Mouse (Mus musculus): ENCODE data around the gene Bloc1s6. TPM values are rescaled to one million over a fixed set of nuclear protein-coding genes. Genes with fewer than 3 reads are reported as not detected.

The Bloc1s6 gene
- total RNA-seq, 2 experiments from 2014 or later, result 14.5 to 20.6 TPM

- intact Hi-C loops (cut with DNase I), result no loop called here
- no peak for DNase-seq
- Histone ChIP-seq H3K4me3 (no peak overlapping the region), H3K27ac (no peak overlapping the region)
- no peak for TF ChIP-seq CTCF (IDR thresholded peaks at IDR 0.05)
Observed at GRCm38 (mm10) chr2:122716301-122716842, 21.9 kb upstream of the Bloc1s6 start.

DNA sequence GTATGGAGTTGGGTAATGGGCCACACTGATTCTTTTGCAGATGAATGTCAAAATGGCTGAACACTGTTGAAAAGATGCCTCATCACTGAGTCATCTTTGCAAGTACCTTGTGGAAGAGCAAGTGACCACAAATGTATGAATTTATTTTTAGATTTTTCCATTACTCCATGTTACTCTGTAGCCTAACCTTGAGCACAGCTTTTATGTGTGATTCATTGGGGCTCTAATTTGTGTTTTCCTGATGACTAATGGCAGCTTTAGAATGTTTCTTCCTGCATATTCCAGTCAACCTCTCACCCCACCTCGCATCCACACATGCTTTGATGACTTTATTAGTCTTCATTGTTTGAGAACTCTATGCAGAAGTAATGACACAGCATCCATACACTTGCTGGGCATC lies 19.1 kb upstream of the Bloc1s6 start:
- no peak for TF ChIP-seq CTCF (IDR thresholded peaks at IDR 0.05)
- no peak for DNase-seq

GRCm38 (mm10) chr2:122720564-122720963 lies 17.7 kb upstream of the Bloc1s6 start:
- no peak overlapping the region for H3K27ac ChIP-seq
- no peak overlapping the region for H3K4me3 ChIP-seq
- DNase-seq, result no peak
- no peak for TF ChIP-seq CTCF (IDR thresholded peaks at IDR 0.05)
- intact Hi-C loops (cut with DNase I), result no loop called here

More for the DNA sequence above, 19.1 kb upstream of the Bloc1s6 start:
- no peak overlapping the region for H3K4me3 ChIP-seq
- intact Hi-C loops (cut with DNase I), result no loop called here
- H3K27ac ChIP-seq, result no peak overlapping the region

- DNase-seq, result peak; percentile 58
- Histone ChIP-seq H3K27ac (no peak overlapping the region), H3K4me3 (no peak overlapping the region)
- intact Hi-C loops (cut with DNase I), result loop anchor here (1.0 kb wide), 1 partner anchor 27 kb away; no protein-coding TSS in a partner anchor
- peak; percentile 73 for TF ChIP-seq CTCF (IDR thresholded peaks at IDR 0.05)
Observed at GRCm38 (mm10) chr2:122725604-122726003, 12.7 kb upstream of the Bloc1s6 start.

DNA sequence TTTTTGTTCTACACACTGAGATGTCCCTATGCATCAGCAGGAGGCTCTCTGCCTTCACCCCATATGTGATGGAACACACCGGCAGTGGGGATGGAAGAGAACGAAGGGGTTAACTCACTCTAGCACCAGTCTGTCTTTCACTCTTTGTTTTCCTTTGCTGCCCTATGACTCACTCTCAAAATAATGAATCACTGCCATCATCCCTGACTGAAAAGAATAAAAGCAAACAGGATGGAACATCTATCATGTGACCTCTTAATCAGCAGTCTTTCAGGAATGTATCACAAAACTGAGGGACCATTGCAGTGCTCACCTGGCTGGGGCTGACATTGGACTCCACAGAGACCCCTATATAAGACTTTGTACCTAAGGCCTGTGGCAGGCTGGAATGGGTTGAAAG lies 6.8 kb upstream of the Bloc1s6 start:
- H3K4me3 ChIP-seq, result no peak overlapping the region
- no peak for TF ChIP-seq CTCF (IDR thresholded peaks at IDR 0.05)

GRCm38 (mm10) chr2:122739023-122739422 lies 720 bp downstream of the Bloc1s6 start:
- no peak for TF ChIP-seq CTCF (IDR thresholded peaks at IDR 0.05)
- no peak for DNase-seq
- H3K27ac ChIP-seq, result peak overlapping the region; percentile 99
- intact Hi-C loops (cut with DNase I), result loop anchor here (5.0 kb wide), 1 partner anchor 37 kb away; the partner anchor contains the start of gene Slc30a4
- peak overlapping the region; percentile 100 for H3K4me3 ChIP-seq

More for the DNA sequence above, 6.8 kb upstream of the Bloc1s6 start:
- intact Hi-C loops (cut with DNase I), result no loop called here
- DNase-seq, result no peak
- no peak overlapping the region for H3K27ac ChIP-seq

- Histone ChIP-seq H3K27ac (peak overlapping the region; percentile 76), H3K4me3 (peak overlapping the region; percentile 53)
- intact Hi-C loops (cut with DNase I), result no loop called here
- no peak for TF ChIP-seq CTCF (IDR thresholded peaks at IDR 0.05)
- peak; percentile 26 for DNase-seq
Observed at GRCm38 (mm10) chr2:122746461-122746860, 8.2 kb downstream of the Bloc1s6 start.

GRCm38 (mm10) chr2:122753739-122754343 lies 15.5 kb downstream of the Bloc1s6 start:
- Histone ChIP-seq H3K4me3 (no peak overlapping the region), H3K27ac (no peak overlapping the region)
- TF ChIP-seq CTCF (IDR thresholded peaks at IDR 0.05), result no peak; the same call in 1 of the 2 replicates
- intact Hi-C loops (cut with DNase I), result loop anchor here (10.0 kb wide), 2 partner anchors 89 to 119 kb away; partner anchors contain the start of gene AA467197
- DNase-seq, result peak; percentile 51

- Histone ChIP-seq H3K27ac (no peak overlapping the region), H3K4me3 (no peak overlapping the region)
- no peak for TF ChIP-seq CTCF (IDR thresholded peaks at IDR 0.05)
- intact Hi-C loops (cut with DNase I), result loop anchor here (10.0 kb wide), 2 partner anchors 95 to 125 kb away; partner anchors contain the start of gene AA467197
- no peak for DNase-seq
Observed at GRCm38 (mm10) chr2:122759791-122760190, 21.5 kb downstream of the Bloc1s6 start.

GRCm38 (mm10) chr2:122762991-122763390 lies 24.7 kb downstream of the Bloc1s6 start:
- no peak for DNase-seq
- intact Hi-C loops (cut with DNase I), result no loop called here
- peak overlapping the region; percentile 16 for H3K27ac ChIP-seq
- H3K4me3 ChIP-seq, result no peak overlapping the region
- no peak for TF ChIP-seq CTCF (IDR thresholded peaks at IDR 0.05)

DNA sequence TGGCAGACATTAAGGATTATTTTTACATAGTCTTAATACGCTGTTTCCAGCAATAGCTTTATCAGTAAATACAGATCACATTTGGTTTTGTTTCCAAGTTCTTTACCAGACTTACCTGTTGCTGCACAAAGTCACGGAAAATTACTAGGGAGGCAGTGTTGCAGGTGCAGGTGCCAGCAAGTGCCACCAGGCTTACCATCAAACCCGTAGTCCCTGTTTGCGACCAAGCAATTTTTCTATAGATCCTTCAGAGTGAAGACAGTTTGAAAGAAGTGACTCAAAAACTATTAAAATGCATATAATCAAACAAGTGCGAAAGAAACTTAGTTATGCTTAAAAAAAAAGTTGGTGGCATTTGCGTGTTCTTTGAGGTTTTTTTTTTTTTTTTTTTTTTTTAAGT lies 26.2 kb downstream of the Bloc1s6 start:
- H3K27ac ChIP-seq, result peak overlapping the region; percentile 94
- intact Hi-C loops (cut with DNase I), result no loop called here
- no peak for DNase-seq
- no peak for TF ChIP-seq CTCF (IDR thresholded peaks at IDR 0.05)
- H3K4me3 ChIP-seq, result peak overlapping the region; percentile 92

DNA sequence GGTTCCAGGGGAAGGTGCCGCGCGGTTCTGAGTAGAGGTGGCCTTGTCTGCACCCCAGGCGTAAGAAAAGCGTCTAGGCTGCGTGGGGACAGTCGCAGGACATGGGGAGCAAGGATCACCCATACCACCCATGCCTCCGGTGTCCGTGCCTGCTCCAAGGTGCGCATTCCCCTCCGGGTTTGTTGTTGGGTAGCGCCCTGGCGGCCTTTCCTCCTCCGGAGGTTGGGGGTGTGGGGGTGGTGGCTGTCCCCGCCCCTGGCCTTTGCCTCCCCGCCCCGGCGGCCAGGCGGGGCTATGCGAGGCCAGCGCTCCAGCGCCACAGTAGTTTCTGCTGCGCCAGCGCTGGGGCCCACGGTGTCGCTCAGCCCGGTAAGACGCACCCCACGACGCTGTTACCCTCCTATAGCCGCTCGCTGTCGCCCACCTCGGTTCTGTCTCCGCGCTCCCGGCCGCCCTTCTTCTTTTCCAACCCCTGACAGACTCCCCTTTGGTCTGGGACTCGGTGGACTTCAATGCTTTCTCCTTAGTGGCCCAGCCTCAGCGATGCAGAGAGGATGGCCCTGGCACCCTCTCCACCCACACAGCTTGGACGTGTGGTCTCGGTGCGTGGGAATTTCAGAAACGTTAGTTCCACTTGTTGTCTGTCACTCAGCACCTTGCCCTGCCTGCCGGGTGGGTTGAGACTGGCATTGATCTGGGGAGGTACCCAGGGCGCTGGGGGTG lies 26.9 kb downstream of the Bloc1s6 start, which contains the start of gene Sqor:
Gene Sqor (plus strand): TSS at position 167 of the 723 bp plus-strand sequence.
- DNase-seq, result peak; percentile 89
- 0 out of 2 replicates have a peak, but pooled peaks have one; percentile 14 for TF ChIP-seq CTCF (IDR thresholded peaks at IDR 0.05)
- Histone ChIP-seq H3K27ac (peak within 1 kb of the TSS; percentile 94), H3K4me3 (peak within 1 kb of the TSS; percentile 92)
- intact Hi-C loops (cut with DNase I), result no loop called here

DNA sequence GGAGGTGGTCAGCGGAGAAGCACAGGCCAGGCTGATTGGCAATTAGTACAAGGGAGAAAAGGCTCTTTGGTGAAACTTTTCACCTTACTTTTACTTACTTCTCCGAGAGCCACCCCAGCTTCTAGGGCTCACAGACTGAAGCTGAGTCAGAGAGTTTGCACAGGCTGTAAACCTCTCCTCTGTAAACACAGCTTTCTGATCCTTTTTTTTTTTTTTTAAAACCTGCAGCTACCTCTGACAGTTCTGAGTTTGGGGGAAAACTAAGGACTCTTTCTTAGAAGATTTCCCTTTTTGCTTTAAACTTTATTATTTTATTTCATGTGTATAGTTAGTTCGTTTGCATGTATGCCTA lies 27.5 kb downstream of the Bloc1s6 start:
- no peak for TF ChIP-seq CTCF (IDR thresholded peaks at IDR 0.05)
- H3K27ac ChIP-seq, result peak overlapping the region; percentile 94
- intact Hi-C loops (cut with DNase I), result no loop called here
- DNase-seq, result no peak
- peak overlapping the region; percentile 92 for H3K4me3 ChIP-seq

Measured in gastrocnemius, adult 2 months (tissue).